Mouse (Mus musculus) left cerebral cortex, postnatal 36 days (tissue): ENCODE measurements around the gene Ank3. TPM values are rescaled to one million over a fixed set of nuclear protein-coding genes. Genes with fewer than 3 reads are reported as not detected.
"Not testable (repeated sequence)": the region's sequence is repeated elsewhere in the genome, so short reads cannot be mapped to it uniquely, and the experiment has no call there.

Experiments
- DNase-seq, 2 experiments: peaks; one replicate each; pipeline ENCODE4 v3.0.0; 2021 to 2022; ENCODE audit warnings: low spot score in 2 of 2, mixed read lengths in 1 of 2
- intact Hi-C: fragments of 180-260 bp; cut with DNase I; formaldehyde crosslinking; loops from one replicate; pipeline ENCODE4 v1.15.1; 2025
- total RNA-seq, 2 experiments: library from RNA; stranded (reverse); gene quantifications; 2 replicates each; pipeline ENCODE4 v1.2.3; 2021

Ank3 gene
- total RNA-seq: 100 to 1,000 TPM; 498 to 546 TPM

DNA sequence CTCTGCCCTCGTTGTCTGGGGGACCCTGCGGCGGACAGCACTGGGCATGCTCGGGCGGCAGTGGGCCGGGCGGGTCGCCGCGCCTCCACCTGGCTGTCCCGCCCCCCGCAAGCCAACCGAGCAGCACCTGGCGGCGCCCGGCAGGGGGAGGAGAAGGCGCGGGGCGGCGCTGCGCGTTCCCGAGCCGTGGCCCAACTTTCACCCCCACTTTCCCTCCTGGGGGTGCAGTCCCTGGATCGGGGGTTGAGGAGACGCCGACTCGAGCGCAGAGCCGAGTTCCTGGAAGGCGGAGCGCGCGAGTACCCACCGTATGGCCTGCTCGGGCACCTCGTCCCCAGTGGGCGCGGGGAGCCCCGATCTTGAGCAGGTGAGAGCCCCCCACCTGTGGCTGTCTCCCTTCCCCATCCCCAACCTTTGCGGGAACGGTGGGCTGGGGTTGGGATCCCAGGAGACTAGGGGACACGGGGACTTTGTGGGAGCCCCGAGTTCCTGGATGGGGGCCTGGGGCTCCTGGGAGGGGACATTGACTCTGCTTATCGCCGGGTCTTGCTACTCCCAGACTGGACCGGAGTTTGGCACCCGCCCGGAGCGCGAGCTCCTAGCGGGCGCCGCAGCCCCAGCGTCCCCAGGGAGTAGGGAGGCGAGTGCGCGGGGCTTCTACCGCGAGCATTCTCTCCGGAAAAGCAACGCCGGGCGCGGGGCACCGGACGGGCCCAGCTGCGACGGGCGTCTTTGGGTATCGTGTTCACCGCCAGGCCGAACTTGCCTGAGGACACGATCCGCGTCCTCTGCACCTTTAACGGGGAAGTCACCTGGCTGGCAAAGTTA, at the start of gene Ank3:
Gene Ank3, plus strand, starts transcription at position 11 of the 828 bp plus-strand sequence.
- intact Hi-C loops: no loop called here
- no peak for DNase-seq

DNA sequence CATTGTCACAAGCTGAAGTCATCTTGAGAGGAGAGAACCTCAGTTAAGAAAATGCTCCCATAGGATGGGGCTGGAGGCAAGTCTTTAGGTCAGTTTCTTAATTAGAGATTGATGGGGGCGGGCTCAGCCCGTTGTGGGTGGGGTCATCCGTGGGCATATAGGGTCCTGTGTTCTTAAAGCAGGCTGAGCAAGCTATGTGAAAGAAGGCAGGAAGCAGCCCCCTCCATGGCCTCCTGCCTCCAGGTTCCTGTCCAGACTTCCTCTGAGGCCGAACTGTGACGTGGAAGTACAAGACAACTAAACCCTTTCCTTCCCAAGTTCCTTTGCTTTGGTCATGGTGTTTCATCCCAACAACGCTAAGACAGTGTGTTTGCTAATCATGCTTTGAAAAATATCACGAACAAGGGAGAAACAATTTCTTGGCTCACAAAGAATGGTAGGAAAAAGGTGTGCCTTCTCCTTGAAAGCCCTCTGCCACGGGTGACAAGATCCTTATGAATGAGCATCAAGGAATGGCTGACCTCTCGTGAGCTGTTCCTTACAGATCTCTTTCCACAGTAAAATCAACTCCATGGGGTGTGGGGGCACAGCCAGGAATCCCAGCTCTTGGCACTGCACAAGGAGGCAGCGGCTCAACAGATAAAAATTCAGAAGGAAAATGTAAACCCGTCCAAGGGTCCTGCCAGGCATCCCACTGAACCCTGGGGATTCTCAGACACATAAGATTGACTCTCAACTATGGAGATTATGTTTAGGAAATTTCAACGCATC, 47.3 kb upstream of the Ank3 start:
- intact Hi-C loops: no loop called here
- no peak for DNase-seq

- DNase-seq: no peak
- intact Hi-C loops: no loop called here
Observed at GRCm38 (mm10) chr10:69351842-69352211, 46.7 kb upstream of the Ank3 start.

DNA sequence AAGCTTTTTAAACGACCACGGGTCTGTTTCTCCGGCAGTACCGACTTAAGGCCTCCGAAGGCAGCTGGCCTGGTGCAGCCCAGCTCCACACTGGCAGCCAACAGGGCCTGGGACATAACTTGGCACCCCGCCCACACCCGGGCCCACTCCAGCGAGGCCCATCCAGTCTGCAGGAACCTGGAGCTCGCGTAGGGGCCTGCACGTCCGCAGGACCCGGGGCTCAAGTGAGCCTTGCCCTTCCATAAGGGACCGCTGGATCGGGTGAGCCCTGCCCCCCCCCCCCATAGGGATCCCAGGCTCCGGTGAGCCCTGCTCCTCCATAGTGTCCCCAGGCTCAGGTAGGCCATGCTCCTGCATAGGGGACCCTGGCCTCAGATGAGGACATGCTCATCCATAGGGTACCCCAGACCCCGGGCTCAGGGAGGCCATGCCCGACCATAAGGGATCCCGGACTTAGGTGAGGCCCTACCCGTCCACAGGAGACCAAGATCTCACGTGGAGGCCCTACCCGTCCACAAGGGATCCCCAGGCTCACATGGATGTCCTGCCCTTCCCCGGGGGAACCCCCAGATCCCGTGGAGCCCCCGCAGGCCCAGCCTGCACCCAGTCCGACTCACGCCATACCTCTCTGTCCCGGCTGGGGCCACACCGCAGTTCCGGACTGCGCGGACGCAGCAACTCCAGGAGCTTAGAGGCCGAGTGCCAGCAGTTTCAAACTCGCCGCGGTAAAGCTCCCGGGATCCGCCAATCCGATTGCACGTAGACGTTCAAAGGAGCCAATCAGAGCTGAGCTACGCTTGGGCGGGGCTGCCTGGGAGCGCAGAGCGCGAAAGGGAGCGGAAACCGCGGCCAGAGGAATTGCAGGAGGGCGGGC, 46.1 kb upstream of the Ank3 start, which contains the start of gene Cdk1:
Gene Cdk1, minus strand, starts transcription at position 727 of the 874 bp plus-strand sequence.
- peak; percentile 90 to 93 for DNase-seq
- intact Hi-C loops: no loop called here

DNA sequence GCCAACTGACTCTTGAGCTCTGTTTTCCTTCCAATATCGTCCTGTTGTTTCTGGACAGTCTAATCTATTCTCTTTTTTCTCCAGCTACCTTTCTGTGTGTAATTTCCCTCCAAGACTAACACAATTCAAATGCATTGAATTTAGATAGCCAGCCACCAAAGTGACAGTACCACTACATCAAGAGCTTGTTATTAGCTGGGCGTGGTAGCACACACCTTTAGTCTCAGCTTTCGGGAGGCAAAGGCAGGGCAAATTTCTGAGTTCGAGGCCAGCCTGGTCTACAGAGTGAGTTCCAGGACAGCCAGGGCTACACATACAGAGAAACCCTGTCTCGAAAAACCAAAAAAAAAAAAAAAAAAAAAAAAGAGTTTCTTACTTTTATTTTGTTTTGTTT, 45.5 kb upstream of the Ank3 start:
- intact Hi-C loops, DNase-seq: not testable (repeated sequence)

DNA sequence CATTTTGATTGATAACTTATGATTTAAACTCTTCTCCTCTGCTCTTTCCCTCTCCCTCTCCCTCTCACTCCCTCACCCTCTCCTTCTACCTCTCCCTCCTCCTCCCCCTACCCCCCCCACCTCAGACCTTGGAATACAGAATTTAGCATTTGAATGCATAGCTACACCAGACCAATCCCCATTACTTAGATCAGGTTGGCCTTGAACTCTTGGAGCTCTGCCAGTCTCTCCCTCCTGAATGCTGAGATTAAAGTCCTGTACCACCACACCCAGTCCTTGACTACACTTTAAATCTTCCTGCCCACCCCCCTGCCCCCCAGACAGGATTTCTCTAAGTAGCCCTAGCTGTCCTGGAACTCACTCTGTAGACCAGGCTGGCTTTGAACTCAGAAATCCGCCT, 38.9 kb upstream of the Ank3 start:
- no peak for DNase-seq
- intact Hi-C loops: no loop called here

DNA sequence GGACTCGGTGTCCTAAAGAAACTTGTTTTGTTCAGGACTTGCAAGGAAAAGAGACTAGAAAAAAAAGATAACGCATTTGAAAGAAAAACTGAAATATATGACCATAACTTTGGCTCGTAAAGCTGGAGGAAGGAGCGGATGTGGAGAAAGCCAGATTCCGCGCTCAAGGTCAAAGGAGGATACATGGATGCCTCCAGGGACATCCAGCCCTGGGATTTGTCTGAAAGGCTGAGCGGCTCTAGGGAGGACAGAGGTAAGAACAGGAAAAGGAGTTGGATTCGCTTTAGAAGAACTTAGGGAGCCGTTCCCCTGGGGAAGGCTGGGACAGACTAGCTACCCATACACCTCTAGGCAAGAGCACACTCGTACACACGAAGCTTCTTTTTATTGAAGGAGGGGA, 32.4 kb upstream of the Ank3 start:
- intact Hi-C loops: no loop called here
- no peak for DNase-seq

DNA sequence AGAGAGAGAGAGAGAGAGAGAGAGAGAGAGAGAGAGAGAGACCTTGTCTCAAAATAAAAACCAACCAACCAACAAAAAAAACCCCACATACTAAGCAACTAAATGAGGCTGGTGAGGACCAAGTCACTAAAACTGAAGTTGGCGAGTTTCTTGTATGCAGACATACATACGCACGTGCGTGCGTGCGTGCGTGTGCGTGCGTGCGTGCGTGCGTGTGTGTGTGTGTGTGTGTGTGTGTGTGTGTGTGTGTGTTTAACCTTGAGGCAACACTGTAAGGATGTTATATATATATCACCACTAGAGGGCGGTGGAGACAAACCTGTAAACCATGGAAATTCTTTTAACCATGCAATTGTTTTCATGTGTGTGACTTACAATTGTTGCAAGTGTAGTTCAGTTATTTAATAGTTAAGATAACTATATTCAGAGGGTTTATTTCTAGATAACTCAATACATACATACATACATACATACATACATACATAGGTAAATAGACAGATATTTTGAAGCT, 31.6 kb upstream of the Ank3 start:
- intact Hi-C loops: no loop called here
- DNase-seq: no peak

DNA sequence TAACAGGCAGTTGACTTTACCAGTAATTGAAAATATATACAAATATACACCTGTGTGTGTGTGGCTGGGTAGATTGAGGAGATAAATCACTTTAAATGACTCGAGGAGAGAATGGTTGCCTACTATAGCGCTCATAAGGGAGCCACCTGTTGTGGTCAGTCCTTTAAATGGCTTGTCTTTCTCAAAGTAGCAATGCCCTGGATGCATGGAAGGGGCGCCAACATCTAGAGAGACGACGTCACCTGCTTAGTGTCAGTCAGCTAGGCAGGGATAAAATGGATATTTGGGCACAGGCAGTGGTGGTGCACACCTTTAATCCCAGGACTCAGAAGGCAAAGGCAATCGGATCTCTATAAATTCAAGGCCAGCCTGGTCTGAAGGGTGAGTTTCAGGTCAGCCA, 29.3 kb upstream of the Ank3 start:
- no peak for DNase-seq
- intact Hi-C loops: no loop called here

DNA sequence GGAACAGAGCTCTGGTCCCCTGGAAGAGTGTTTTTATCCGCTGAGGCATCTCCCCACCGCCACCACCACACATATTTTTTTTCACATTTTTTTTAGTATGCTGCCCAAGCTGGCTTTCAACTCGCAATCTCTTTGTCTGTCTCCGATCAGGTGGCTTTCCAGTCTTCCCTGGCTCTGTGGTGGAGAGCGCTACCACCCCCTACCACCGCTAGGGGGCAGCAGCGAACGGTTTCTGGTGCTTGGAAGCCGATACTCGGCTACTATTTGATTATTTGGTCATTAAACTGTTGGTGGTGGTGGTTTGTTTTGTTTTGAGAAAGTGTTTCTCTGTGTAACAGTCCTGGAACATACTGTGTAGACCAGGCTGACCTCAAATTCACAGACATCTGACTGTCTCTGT, 27.1 kb upstream of the Ank3 start:
- intact Hi-C loops: loop anchor here (5.0 kb wide), 1 partner anchor 286 kb away; no protein-coding TSS in a partner anchor
- DNase-seq: peak in 1 of 2 experiments; percentile 17

DNA sequence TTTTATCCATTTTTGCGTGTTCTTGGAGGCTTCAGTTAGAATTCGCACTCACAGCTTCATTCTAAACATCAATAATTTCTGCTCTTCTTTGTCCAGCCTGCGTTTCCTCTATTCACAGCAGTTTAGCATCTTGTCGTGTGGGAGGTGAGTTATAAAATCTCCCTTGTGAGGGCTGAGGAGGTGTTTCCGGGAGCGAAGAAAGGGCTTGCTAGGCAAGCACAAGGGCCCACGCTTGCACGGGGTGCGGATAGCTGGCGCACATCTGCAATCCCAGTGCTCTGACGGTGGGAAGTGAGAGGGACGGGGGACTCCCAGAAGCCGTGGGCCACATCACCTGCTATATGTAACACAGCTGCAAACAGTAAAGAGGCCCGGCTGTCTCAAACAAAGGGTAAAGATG, 26.5 kb upstream of the Ank3 start:
- intact Hi-C loops: loop anchor here (5.0 kb wide), 1 partner anchor 285 kb away; no protein-coding TSS in a partner anchor
- peak in 1 of 2 experiments; percentile 12 for DNase-seq

- intact Hi-C loops: loop anchor here (5.0 kb wide), 1 partner anchor 283 kb away; no protein-coding TSS in a partner anchor
- DNase-seq: no peak
Observed at GRCm38 (mm10) chr10:69373796-69374550, 24.6 kb upstream of the Ank3 start.

DNA sequence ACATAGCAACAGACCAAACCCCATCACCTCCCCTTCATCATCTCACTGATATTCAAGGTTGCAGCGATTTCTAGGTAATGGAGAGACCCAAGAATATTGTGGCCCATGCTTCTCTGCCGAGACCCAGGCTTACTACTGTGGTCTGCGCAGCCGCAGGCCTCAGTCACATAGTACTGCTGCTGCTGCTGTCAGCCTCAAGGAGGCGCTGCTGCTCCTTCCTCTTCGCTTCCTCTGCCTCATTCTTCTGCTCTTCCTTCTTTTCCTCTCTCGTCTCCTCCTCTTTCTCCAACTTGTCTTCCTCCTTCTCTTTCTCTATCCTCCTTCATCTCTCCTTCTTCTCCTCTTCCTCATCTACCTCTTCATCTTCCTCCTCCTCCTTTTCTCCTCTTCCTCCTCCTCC, 23.4 kb upstream of the Ank3 start:
- intact Hi-C loops: no loop called here
- DNase-seq: no peak

- intact Hi-C loops: no loop called here
- DNase-seq: no peak
Observed at GRCm38 (mm10) chr10:69383186-69383585, 15.4 kb upstream of the Ank3 start.

DNA sequence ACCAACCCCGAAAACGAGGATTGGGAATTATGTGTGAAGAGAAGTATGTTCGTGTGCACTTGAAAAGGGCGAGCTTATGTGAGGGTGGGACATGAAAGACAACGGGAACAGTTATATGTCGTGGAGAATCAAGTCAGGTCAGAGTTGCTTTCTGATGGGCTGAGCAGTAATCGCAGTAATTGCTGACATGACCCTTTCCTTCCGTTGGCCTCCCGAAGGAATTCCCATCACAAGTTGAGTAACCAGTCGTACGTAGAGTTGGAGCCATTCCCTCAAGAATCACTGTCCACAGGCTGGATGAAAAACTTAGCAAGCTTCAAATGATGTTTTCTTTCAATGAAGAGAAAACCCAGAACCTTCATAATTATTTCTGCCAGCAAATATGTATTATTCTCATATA, 13.9 kb upstream of the Ank3 start:
- intact Hi-C loops: no loop called here

DNA sequence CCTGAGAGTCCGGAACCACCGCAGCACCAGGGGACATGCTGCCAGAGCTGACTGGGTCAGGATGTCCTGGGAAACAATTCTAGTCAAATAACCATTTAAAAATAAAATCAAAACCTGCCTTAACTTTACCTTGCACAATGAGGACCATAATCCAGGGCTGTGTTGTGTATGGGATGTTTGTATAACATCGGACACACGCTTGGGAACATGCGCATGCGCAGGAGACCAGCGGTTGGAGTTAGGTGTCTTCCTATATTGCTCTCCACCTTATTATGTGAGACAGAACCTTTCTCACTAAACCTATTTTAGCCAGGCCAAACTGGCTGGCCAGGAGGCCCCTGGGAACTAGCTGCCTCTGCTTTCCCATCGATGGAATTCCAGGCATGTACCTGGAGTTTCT, 13.4 kb upstream of the Ank3 start:
- DNase-seq: no peak
- intact Hi-C loops: no loop called here

More for the DNA sequence above, 13.9 kb upstream of the Ank3 start:
- DNase-seq: no peak

DNA sequence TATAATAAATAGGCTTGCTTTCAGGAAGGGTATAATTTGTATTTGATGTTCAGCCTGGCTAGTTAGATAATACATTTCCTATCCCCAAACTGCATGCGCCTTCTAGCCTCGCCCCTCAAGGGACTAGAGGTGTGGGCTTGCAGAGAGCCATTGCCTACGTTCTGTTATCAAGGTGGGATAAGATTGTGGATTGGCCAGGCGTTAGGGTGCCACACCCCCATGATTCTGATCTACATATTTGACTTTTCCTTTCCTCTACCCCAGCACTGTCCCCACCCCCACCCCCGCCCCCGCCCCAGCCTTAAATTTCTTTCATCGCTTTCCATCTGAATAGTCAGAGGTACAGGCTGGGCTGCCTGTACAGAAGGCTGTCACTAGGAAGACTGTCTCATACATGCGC, 11.8 kb upstream of the Ank3 start:
- intact Hi-C loops: no loop called here
- DNase-seq: no peak

DNA sequence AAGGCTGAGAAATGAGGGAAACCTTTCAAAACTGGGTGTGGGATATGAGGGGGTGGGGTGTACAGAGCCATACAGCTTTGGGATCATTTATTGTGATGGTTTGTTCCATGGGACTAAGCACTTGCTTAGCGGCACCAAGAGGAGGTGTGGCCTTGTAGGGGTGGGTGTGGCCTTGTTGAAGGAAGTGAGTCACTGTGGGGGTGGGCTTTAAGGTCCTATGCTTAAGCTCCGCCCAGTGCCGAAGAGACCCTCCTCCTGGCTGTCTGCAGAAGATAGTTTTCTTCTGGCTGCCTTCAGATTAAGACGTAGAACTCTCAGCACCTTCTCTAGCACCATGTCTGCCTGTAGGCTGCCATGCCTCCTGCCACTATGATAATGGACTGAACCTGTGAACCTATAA, 9.1 kb upstream of the Ank3 start:
- DNase-seq: no peak
- intact Hi-C loops: no loop called here

GRCm38 (mm10) chr10:69398197-69398762, 293 bp upstream of the Ank3 start:
- DNase-seq: no peak
- intact Hi-C loops: no loop called here
